Mouse (Mus musculus) heart, postnatal 36 days (tissue): Measurements from ENCODE around the gene Tnfsf11. TPM values are rescaled to one million over a fixed set of nuclear protein-coding genes. Genes with fewer than 3 reads are reported as not detected.

ENCODE experiments used
- DNase-seq, 2 experiments: peaks; one replicate each; pipeline ENCODE4 v3.0.0; 2021 to 2022
- intact Hi-C: fragments of 180-260 bp; cut with DNase I; formaldehyde crosslinking; loops from one replicate; pipeline ENCODE4 v1.15.1; 2025
- total RNA-seq, 2 experiments: library from RNA; stranded (reverse); gene quantifications; 2 replicates each; pipeline ENCODE4 v1.2.3; 2021

Gene Tnfsf11
- total RNA-seq, result not detected

GRCm38 (mm10) chr14:78307286-78308237, at the start of gene Tnfsf11:
Tnfsf11 (minus strand) TSS chr14:78308043.
- DNase-seq, result no peak
- intact Hi-C loops, result no loop called here

- no peak for DNase-seq
- intact Hi-C loops, result no loop called here
Observed at GRCm38 (mm10) chr14:78356764-78357163, 48.9 kb upstream of the Tnfsf11 start.

- intact Hi-C loops, result no loop called here
- DNase-seq, result no peak
Observed at GRCm38 (mm10) chr14:78355381-78355780, 47.5 kb upstream of the Tnfsf11 start.

GRCm38 (mm10) chr14:78352865-78353264, 45.0 kb upstream of the Tnfsf11 start:
- intact Hi-C loops, result no loop called here
- no peak for DNase-seq

- intact Hi-C loops, result no loop called here
- no peak for DNase-seq
Observed at GRCm38 (mm10) chr14:78351544-78351943, 43.7 kb upstream of the Tnfsf11 start.

- intact Hi-C loops, result no loop called here
- no peak for DNase-seq
Observed at GRCm38 (mm10) chr14:78347715-78348114, 39.9 kb upstream of the Tnfsf11 start.

GRCm38 (mm10) chr14:78343007-78343406, 35.2 kb upstream of the Tnfsf11 start:
- no peak for DNase-seq
- intact Hi-C loops, result no loop called here

- intact Hi-C loops, result no loop called here
- DNase-seq, result no peak
Observed at GRCm38 (mm10) chr14:78342146-78342545, 34.3 kb upstream of the Tnfsf11 start.

- DNase-seq, result no peak
- intact Hi-C loops, result no loop called here
Observed at GRCm38 (mm10) chr14:78333341-78333740, 25.5 kb upstream of the Tnfsf11 start.

GRCm38 (mm10) chr14:78331368-78331767, 23.5 kb upstream of the Tnfsf11 start:
- intact Hi-C loops, result no loop called here

GRCm38 (mm10) chr14:78330576-78331300, 22.9 kb upstream of the Tnfsf11 start:
- no peak for DNase-seq
- intact Hi-C loops, result no loop called here

More at GRCm38 (mm10) chr14:78331368-78331767, 23.5 kb upstream of the Tnfsf11 start:
- DNase-seq, result no peak

- intact Hi-C loops, result no loop called here
- no peak for DNase-seq
Observed at GRCm38 (mm10) chr14:78329765-78330451, 22.1 kb upstream of the Tnfsf11 start.

- no peak for DNase-seq
- intact Hi-C loops, result no loop called here
Observed at GRCm38 (mm10) chr14:78323356-78323755, 15.5 kb upstream of the Tnfsf11 start.

- DNase-seq, result no peak
- intact Hi-C loops, result no loop called here
Observed at GRCm38 (mm10) chr14:78322916-78323315, 15.1 kb upstream of the Tnfsf11 start.

GRCm38 (mm10) chr14:78320248-78320647, 12.4 kb upstream of the Tnfsf11 start:
- DNase-seq, result no peak
- intact Hi-C loops, result no loop called here

GRCm38 (mm10) chr14:78319580-78319979, 11.7 kb upstream of the Tnfsf11 start:
- intact Hi-C loops, result no loop called here
- no peak for DNase-seq

- no peak for DNase-seq
- intact Hi-C loops, result no loop called here
Observed at GRCm38 (mm10) chr14:78319000-78319399, 11.2 kb upstream of the Tnfsf11 start.

GRCm38 (mm10) chr14:78317623-78318022, 9.8 kb upstream of the Tnfsf11 start:
- intact Hi-C loops, result no loop called here
- no peak for DNase-seq

GRCm38 (mm10) chr14:78300914-78301313, 6.9 kb downstream of the Tnfsf11 start:
- DNase-seq, result no peak
- intact Hi-C loops, result no loop called here

GRCm38 (mm10) chr14:78292687-78293086, 15.2 kb downstream of the Tnfsf11 start:
- intact Hi-C loops, result no loop called here
- DNase-seq, result no peak
